Mouse (Mus musculus): Measurements from ENCODE around the gene Cstl1.
"Not testable (repeated sequence)": the region's sequence is repeated elsewhere in the genome, so short reads cannot be mapped to it uniquely, and the experiment has no call there.

The Cstl1 gene

GRCm38 (mm10) chr2:148750058-148750457 is at the start of gene Cstl1:
Cstl1 (plus strand) TSS chr2:148750358.
- no peak for DNase-seq

- peak in 1 of 2 experiments; percentile 55 for DNase-seq
These were observed 43.6 kb upstream of the Cstl1 start for GRCm38 (mm10) chr2:148706409-148707201.

- DNase-seq: no peak
These were observed 43.0 kb upstream of the Cstl1 start for GRCm38 (mm10) chr2:148707202-148707530.

- DNase-seq: no peak
These were observed 37.8 kb upstream of the Cstl1 start for GRCm38 (mm10) chr2:148712326-148712725.

GRCm38 (mm10) chr2:148717072-148717471 is 33.1 kb upstream of the Cstl1 start:
- DNase-seq: peak; percentile 47 to 54

- DNase-seq: no peak
These were observed 30.7 kb upstream of the Cstl1 start for GRCm38 (mm10) chr2:148719271-148719995.

- peak in 1 of 2 experiments; percentile 42 for DNase-seq
These were observed 18.4 kb upstream of the Cstl1 start for GRCm38 (mm10) chr2:148731614-148732326.

- peak; percentile 96 to 97 for DNase-seq
These were observed 17.7 kb upstream of the Cstl1 start, which contains the start of gene Napb for GRCm38 (mm10) chr2:148732327-148733000. Napb (minus strand) TSS chr2:148732467.

GRCm38 (mm10) chr2:148743001-148743400 is 7.2 kb upstream of the Cstl1 start:
- DNase-seq: peak in 1 of 2 experiments; percentile 18

- peak; percentile 38 to 52 for DNase-seq
These were observed 6.2 kb upstream of the Cstl1 start for GRCm38 (mm10) chr2:148743846-148744407.

GRCm38 (mm10) chr2:148751893-148752813 is 2.0 kb downstream of the Cstl1 start:
- DNase-seq: peak; percentile 77 to 84

- no peak for DNase-seq
These were observed 4.2 kb downstream of the Cstl1 start for GRCm38 (mm10) chr2:148754310-148754846.

- DNase-seq: no peak
These were observed 13.7 kb downstream of the Cstl1 start for GRCm38 (mm10) chr2:148763648-148764388.

GRCm38 (mm10) chr2:148771397-148771796 is 21.2 kb downstream of the Cstl1 start, which contains the start of gene Cst11:
Cst11 (minus strand) TSS chr2:148771497.
- DNase-seq: not testable (repeated sequence)

- no peak for DNase-seq
These were observed 31.6 kb downstream of the Cstl1 start, which contains the start of gene 8030411F24Rik for GRCm38 (mm10) chr2:148781709-148782108. 8030411F24Rik (plus strand) TSS chr2:148782009.

GRCm38 (mm10) chr2:148789142-148789541 is 39.0 kb downstream of the Cstl1 start, which contains the start of gene Cst12:
Cst12 (plus strand) TSS chr2:148789361.
- DNase-seq: no peak

- no peak for DNase-seq
These were observed 48.3 kb downstream of the Cstl1 start, which contains the start of gene Cst8 for GRCm38 (mm10) chr2:148798485-148798884. Cst8 (plus strand) TSS chr2:148798785.

GRCm38 (mm10) chr2:148801491-148801921 is 51.3 kb downstream of the Cstl1 start:
- peak; percentile 8 to 11 for DNase-seq
